Mouse (Mus musculus): ENCODE measurements around the gene Wnt2. TPM values are rescaled to one million over a fixed set of nuclear protein-coding genes. Genes with fewer than 3 reads are reported as not detected.

The Wnt2 gene
- polyA plus RNA-seq, 1 experiment from 2014 or later = 0.24 TPM

DNA sequence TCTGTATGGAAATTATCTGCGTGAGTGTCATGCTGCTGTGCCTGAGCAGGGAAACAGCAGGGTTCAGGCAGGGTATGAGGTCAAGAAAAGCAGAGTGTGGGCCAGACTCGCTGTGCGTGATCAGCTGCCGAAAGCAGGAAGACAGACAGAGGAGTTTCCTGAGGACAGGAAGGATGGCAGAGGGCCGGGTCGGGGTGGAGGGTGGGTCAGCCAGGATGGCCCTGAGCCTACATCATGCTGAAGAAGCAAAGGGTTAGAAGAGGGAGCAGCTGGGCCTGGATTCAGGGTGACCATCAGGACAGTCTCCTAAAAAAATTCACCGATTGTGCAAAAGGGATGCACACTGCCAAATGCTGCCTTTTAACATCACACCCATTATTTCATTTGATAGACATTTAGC, 38.8 kb downstream of the Wnt2 start:
- Histone ChIP-seq H3K9ac (replicated peaks; ENCODE audit: low read length) (no peak overlapping the region), H3K4me3 (replicated peaks; ENCODE audit: low read depth, low read length) (no peak overlapping the region), H3K27me3 (ENCODE audit: control insufficient read depth, insufficient read depth, low read length) (no peaks in the 10 kb centered on the region), H3K27ac (replicated peaks; ENCODE audit: low read depth, low read length) (no peak overlapping the region), H3K4me2 (ENCODE audit: low read length) (no peak overlapping the region), H3K9me3 (ENCODE audit: control insufficient read depth, low read length) (no peaks in the 10 kb centered on the region), H3K4me1 (ENCODE audit: control insufficient read depth, insufficient read depth, low read length) (no peaks in the 10 kb centered on the region), H3K36me3 (ENCODE audit: control insufficient read depth, insufficient read depth, low read length) (no peaks in the 10 kb centered on the region)
- ATAC-seq (ENCODE audit: low FRiP score, low TSS enrichment) = no peak
- no peak for DNase-seq
- WGBS = 72% methylated on average over 7 of the region's 7 CpGs

DNA sequence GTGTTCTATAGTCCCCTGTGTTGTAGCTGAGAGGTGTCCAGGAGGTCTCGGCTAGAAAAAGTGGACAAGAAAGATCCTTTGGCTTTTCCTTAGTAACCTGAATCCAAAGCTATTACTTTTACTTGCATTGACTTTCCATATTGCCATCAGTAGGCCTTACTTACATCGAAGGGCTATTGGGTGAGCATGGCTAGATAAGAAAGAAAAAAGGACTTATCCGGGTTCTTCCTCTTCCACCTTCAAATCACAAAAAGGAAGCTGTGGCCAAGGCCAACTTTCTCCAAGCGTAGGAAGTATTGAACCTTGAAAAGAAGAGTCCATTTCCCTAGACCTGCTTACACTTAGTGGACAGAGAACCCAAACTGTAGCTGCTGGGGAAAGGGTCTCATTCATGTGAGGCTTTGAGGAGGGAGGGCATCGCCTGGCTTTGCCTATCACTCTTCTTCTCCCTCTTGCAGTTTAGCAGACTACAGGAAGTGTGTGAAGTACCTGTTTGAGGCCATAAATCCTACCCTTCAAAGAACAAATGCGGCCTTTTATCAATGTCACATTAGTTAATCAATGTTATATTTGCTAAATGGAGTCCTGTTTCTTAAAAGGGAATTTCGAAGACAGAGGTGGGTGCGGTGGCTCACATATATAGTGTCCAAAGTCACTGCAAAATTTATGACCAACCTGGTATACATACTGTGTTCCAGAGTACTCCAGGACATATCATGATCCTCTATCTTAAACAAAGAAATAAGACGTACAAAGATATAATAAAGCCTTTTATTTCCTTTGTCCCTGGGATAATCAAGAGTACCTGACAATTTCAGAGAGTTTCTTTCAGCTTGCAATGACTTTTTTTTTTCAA, 40.0 kb downstream of the Wnt2 start:
- ATAC-seq (ENCODE audit: low FRiP score, low TSS enrichment) (no peak), DNase-seq (no peak)
- Histone ChIP-seq H3K4me2 (ENCODE audit: low read length) (no peak overlapping the region), H3K36me3 (ENCODE audit: control insufficient read depth, insufficient read depth, low read length) (no peaks in the 10 kb centered on the region), H3K27me3 (ENCODE audit: control insufficient read depth, insufficient read depth, low read length) (no peaks in the 10 kb centered on the region), H3K4me3 (replicated peaks; ENCODE audit: low read depth, low read length) (no peak overlapping the region), H3K4me1 (ENCODE audit: control insufficient read depth, insufficient read depth, low read length) (no peaks in the 10 kb centered on the region), H3K9ac (replicated peaks; ENCODE audit: low read length) (no peak overlapping the region), H3K9me3 (ENCODE audit: control insufficient read depth, low read length) (no peaks in the 10 kb centered on the region), H3K27ac (replicated peaks; ENCODE audit: low read depth, low read length) (no peak overlapping the region)
- WGBS = 94% methylated on average over 9 of the region's 9 CpGs

DNA sequence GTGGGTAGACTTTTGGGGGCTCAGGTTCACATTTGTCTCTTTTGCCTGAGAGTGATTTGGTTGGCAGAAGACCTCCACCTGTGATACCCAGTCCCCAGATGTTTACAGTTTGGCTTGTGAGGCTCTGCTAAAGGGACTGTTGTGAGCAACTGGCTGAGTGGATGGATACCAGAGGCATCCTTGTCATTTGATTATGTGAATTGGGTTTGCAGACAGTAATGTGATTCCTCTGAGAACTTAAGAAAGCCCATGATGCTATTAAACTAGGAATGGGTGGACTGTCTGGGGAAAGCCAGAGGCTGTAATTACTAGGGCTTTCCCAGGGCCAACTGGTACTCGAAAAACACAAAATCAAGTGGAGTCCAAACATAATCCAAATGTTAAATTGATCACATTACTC, 51.0 kb downstream of the Wnt2 start:
- Histone ChIP-seq H3K4me3 (replicated peaks; ENCODE audit: low read depth, low read length) (no peak overlapping the region), H3K27ac (replicated peaks; ENCODE audit: low read depth, low read length) (no peak overlapping the region), H3K36me3 (ENCODE audit: control insufficient read depth, insufficient read depth, low read length) (no peaks in the 10 kb centered on the region), H3K9me3 (ENCODE audit: control insufficient read depth, low read length) (no peaks in the 10 kb centered on the region), H3K27me3 (ENCODE audit: control insufficient read depth, insufficient read depth, low read length) (no peaks in the 10 kb centered on the region), H3K4me1 (ENCODE audit: control insufficient read depth, insufficient read depth, low read length) (no peaks in the 10 kb centered on the region), H3K9ac (replicated peaks; ENCODE audit: low read length) (no peak overlapping the region), H3K4me2 (ENCODE audit: low read length) (no peak overlapping the region)
- no peak for ATAC-seq (ENCODE audit: low FRiP score, low TSS enrichment)
- DNase-seq = no peak
- 88% methylated on average over 1 of the region's 1 CpGs for WGBS

GRCm38 (mm10) chr6:17978881-17979280, 51.5 kb downstream of the Wnt2 start:
- WGBS = 94% methylated on average over 3 of the region's 3 CpGs
- H3K27me3 ChIP-seq (ENCODE audit: control insufficient read depth, insufficient read depth, low read length) = no peaks in the 10 kb centered on the region
- no peak overlapping the region for H3K4me3 ChIP-seq (replicated peaks; ENCODE audit: low read depth, low read length)
- H3K9me3 ChIP-seq (ENCODE audit: control insufficient read depth, low read length) = no peaks in the 10 kb centered on the region
- no peak overlapping the region for H3K4me2 ChIP-seq (ENCODE audit: low read length)
- DNase-seq = no peak
- no peak overlapping the region for H3K27ac ChIP-seq (replicated peaks; ENCODE audit: low read depth, low read length)
- no peak for ATAC-seq (ENCODE audit: low FRiP score, low TSS enrichment)
- no peak overlapping the region for H3K9ac ChIP-seq (replicated peaks; ENCODE audit: low read length)
- no peaks in the 10 kb centered on the region for H3K36me3 ChIP-seq (ENCODE audit: control insufficient read depth, insufficient read depth, low read length)
- no peaks in the 10 kb centered on the region for H3K4me1 ChIP-seq (ENCODE audit: control insufficient read depth, insufficient read depth, low read length)

DNA sequence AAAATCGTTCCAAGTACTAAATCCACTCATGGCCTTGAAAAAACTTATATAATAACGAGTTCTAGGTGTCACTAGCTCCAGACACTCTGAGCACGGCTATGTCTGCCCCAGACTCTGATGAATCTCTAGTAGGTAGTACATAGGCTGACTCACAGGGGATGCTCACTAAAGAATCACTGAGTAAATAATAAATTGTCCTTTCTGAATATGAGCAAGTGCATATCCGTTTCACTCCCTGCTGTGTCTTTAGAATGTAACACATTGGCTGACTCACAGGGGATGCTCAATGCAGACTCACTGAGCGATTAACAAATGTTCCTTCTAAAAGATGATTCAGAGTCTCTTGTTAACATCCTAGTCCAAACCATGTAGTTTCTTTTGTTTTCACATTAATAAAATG, 52.1 kb downstream of the Wnt2 start:
- H3K4me2 ChIP-seq (ENCODE audit: low read length) = no peak overlapping the region
- H3K9ac ChIP-seq (replicated peaks; ENCODE audit: low read length) = no peak overlapping the region
- no peak for ATAC-seq (ENCODE audit: low FRiP score, low TSS enrichment)
- H3K27ac ChIP-seq (replicated peaks; ENCODE audit: low read depth, low read length) = no peak overlapping the region
- H3K4me3 ChIP-seq (replicated peaks; ENCODE audit: low read depth, low read length) = no peak overlapping the region
- DNase-seq = no peak
- H3K4me1 ChIP-seq (ENCODE audit: control insufficient read depth, insufficient read depth, low read length) = no peaks in the 10 kb centered on the region
- no peaks in the 10 kb centered on the region for H3K27me3 ChIP-seq (ENCODE audit: control insufficient read depth, insufficient read depth, low read length)
- no peaks in the 10 kb centered on the region for H3K9me3 ChIP-seq (ENCODE audit: control insufficient read depth, low read length)
- no peaks in the 10 kb centered on the region for H3K36me3 ChIP-seq (ENCODE audit: control insufficient read depth, insufficient read depth, low read length)
- WGBS = 83% methylated on average over 5 of the region's 5 CpGs

DNA sequence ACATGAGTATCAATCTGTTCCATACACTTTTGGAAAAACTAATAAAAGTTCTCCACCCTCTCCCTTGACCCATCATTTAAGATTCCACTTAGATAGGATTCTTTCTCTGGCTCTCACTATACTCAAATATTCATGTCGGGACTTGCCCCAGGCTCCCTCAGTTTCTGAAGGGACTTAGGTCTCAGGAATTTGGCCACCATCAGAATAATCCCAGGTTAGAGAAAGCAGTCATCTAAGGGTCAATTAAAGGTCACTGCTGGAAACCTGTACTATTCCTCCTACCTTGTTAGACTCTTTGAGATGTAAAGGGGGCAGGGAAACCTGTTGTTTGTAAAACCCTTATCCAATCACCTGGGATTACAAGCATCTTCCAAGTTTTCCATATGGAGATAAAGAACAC, 53.2 kb downstream of the Wnt2 start:
- no peak for ATAC-seq (ENCODE audit: low FRiP score, low TSS enrichment)
- 71% methylated on average over 1 of the region's 1 CpGs for WGBS
- Histone ChIP-seq H3K9me3 (ENCODE audit: control insufficient read depth, low read length) (no peaks in the 10 kb centered on the region), H3K9ac (replicated peaks; ENCODE audit: low read length) (no peak overlapping the region), H3K27me3 (ENCODE audit: control insufficient read depth, insufficient read depth, low read length) (no peaks in the 10 kb centered on the region), H3K27ac (replicated peaks; ENCODE audit: low read depth, low read length) (no peak overlapping the region), H3K36me3 (ENCODE audit: control insufficient read depth, insufficient read depth, low read length) (no peaks in the 10 kb centered on the region), H3K4me2 (ENCODE audit: low read length) (no peak overlapping the region), H3K4me3 (replicated peaks; ENCODE audit: low read depth, low read length) (no peak overlapping the region), H3K4me1 (ENCODE audit: control insufficient read depth, insufficient read depth, low read length) (no peaks in the 10 kb centered on the region)
- no peak for DNase-seq

GRCm38 (mm10) chr6:17974416-17974815, 56.0 kb downstream of the Wnt2 start:
- Histone ChIP-seq H3K4me2 (ENCODE audit: low read length) (no peak overlapping the region), H3K9me3 (ENCODE audit: control insufficient read depth, low read length) (no peaks in the 10 kb centered on the region), H3K27me3 (ENCODE audit: control insufficient read depth, insufficient read depth, low read length) (no peaks in the 10 kb centered on the region), H3K27ac (replicated peaks; ENCODE audit: low read depth, low read length) (no peak overlapping the region), H3K4me3 (replicated peaks; ENCODE audit: low read depth, low read length) (no peak overlapping the region), H3K9ac (replicated peaks; ENCODE audit: low read length) (no peak overlapping the region), H3K4me1 (ENCODE audit: control insufficient read depth, insufficient read depth, low read length) (no peaks in the 10 kb centered on the region), H3K36me3 (ENCODE audit: control insufficient read depth, insufficient read depth, low read length) (no peaks in the 10 kb centered on the region)
- DNase-seq = peak; percentile 28
- ATAC-seq (ENCODE audit: low FRiP score, low TSS enrichment) = no peak
- 59% methylated on average over 3 of the region's 3 CpGs for WGBS

DNA sequence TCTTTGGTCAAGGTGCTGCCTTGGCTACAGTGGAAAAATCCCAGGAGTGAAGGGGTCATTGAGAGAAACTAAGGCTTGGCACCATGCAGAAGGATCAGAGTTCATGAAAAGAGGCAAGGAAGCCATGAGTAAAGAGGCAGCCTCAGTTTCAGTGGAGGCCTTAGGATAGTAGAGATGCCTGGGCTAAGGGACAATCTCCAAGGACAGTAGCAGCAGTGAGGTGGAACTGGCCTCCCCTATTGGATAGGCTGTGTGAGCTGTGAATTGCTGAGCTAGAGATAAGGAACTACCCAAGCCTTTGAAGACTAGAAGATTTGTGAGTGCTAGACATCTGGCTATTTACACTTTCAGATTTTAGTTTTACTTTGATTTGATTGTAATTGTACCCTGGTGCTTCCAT, 59.0 kb downstream of the Wnt2 start:
- no peak for ATAC-seq (ENCODE audit: low FRiP score, low TSS enrichment)

GRCm38 (mm10) chr6:17969815-17970214, 60.6 kb downstream of the Wnt2 start:
- H3K36me3 ChIP-seq (ENCODE audit: control insufficient read depth, insufficient read depth, low read length) = no peaks in the 10 kb centered on the region
- 0 out of 2 replicates have a peak, but pooled peaks cover 5% of the 10 kb centered on the region for H3K4me1 ChIP-seq (ENCODE audit: control insufficient read depth, insufficient read depth, low read length)
- no peak for DNase-seq
- no peaks in the 10 kb centered on the region for H3K27me3 ChIP-seq (ENCODE audit: control insufficient read depth, insufficient read depth, low read length)
- no peak overlapping the region for H3K27ac ChIP-seq (replicated peaks; ENCODE audit: low read depth, low read length)
- H3K9ac ChIP-seq (replicated peaks; ENCODE audit: low read length) = no peak overlapping the region
- WGBS = 90% methylated on average over 1 of the region's 1 CpGs
- H3K4me2 ChIP-seq (ENCODE audit: low read length) = no peak overlapping the region
- H3K9me3 ChIP-seq (ENCODE audit: control insufficient read depth, low read length) = no peaks in the 10 kb centered on the region
- no peak overlapping the region for H3K4me3 ChIP-seq (replicated peaks; ENCODE audit: low read depth, low read length)
- ATAC-seq (ENCODE audit: low FRiP score, low TSS enrichment) = no peak

More for the DNA sequence above, 59.0 kb downstream of the Wnt2 start:
- no peak overlapping the region for H3K9ac ChIP-seq (replicated peaks; ENCODE audit: low read length)
- H3K4me2 ChIP-seq (ENCODE audit: low read length) = no peak overlapping the region
- no peaks in the 10 kb centered on the region for H3K36me3 ChIP-seq (ENCODE audit: control insufficient read depth, insufficient read depth, low read length)
- H3K4me3 ChIP-seq (replicated peaks; ENCODE audit: low read depth, low read length) = no peak overlapping the region
- H3K4me1 ChIP-seq (ENCODE audit: control insufficient read depth, insufficient read depth, low read length) = 0 out of 2 replicates have a peak, but pooled peaks cover 5% of the 10 kb centered on the region
- H3K27me3 ChIP-seq (ENCODE audit: control insufficient read depth, insufficient read depth, low read length) = no peaks in the 10 kb centered on the region
- no peak overlapping the region for H3K27ac ChIP-seq (replicated peaks; ENCODE audit: low read depth, low read length)
- DNase-seq = no peak
- no peaks in the 10 kb centered on the region for H3K9me3 ChIP-seq (ENCODE audit: control insufficient read depth, low read length)

Measured in midbrain, embryonic 14.5 days (tissue).